Mouse (Mus musculus) left cerebral cortex, postnatal 10 days (tissue): ENCODE measurements around the gene 4930505A04Rik. TPM values are rescaled to one million over a fixed set of nuclear protein-coding genes. Genes with fewer than 3 reads are reported as not detected.
"Not testable (repeated sequence)": the region's sequence is repeated elsewhere in the genome, so short reads cannot be mapped to it uniquely, and the experiment has no call there.

Experiments
- DNase-seq, 2 experiments: peaks; one replicate each; pipeline ENCODE4 v3.0.0; 2021 to 2022; ENCODE audit warnings: low spot score in 2 of 2, mixed read lengths in 1 of 2; ENCODE audit errors: extremely low spot score in 1 of 2
- intact Hi-C: fragments of 180-260 bp; cut with DNase I; formaldehyde crosslinking; loops from one replicate; pipeline ENCODE4 v1.15.1; 2025
- total RNA-seq, 2 experiments: library from RNA; stranded (reverse); gene quantifications; 2 replicates each; pipeline ENCODE4 v1.2.3; 2021

4930505A04Rik gene
- total RNA-seq = 1 to 10 TPM; 1.0 to 1.3 TPM

- peak; percentile 87 to 93 for DNase-seq
- intact Hi-C loops = no loop called here
Measured at GRCm38 (mm10) chr11:30471751-30472593, at the start of gene 4930505A04Rik. Gene 4930505A04Rik (minus strand): TSS chr11:30471827.

- intact Hi-C loops = no loop called here
- DNase-seq = no peak
Measured at GRCm38 (mm10) chr11:30517133-30517532, 45.5 kb upstream of the 4930505A04Rik start.

- no peak for DNase-seq
- intact Hi-C loops = no loop called here
Measured at GRCm38 (mm10) chr11:30508178-30508577, 36.6 kb upstream of the 4930505A04Rik start.

GRCm38 (mm10) chr11:30498738-30499355, 27.2 kb upstream of the 4930505A04Rik start:
- DNase-seq = no peak
- intact Hi-C loops = no loop called here

GRCm38 (mm10) chr11:30497151-30497550, 25.5 kb upstream of the 4930505A04Rik start:
- intact Hi-C loops = no loop called here
- no peak for DNase-seq

- no peak for DNase-seq
- intact Hi-C loops = no loop called here
Measured at GRCm38 (mm10) chr11:30491515-30492260, 20.1 kb upstream of the 4930505A04Rik start.

GRCm38 (mm10) chr11:30488183-30488582, 16.6 kb upstream of the 4930505A04Rik start:
- intact Hi-C loops = no loop called here
- no peak for DNase-seq

GRCm38 (mm10) chr11:30483286-30483685, 11.7 kb upstream of the 4930505A04Rik start:
- no peak for DNase-seq
- intact Hi-C loops = no loop called here

- intact Hi-C loops = no loop called here
- DNase-seq = no peak
Measured at GRCm38 (mm10) chr11:30471187-30471586, 440 bp downstream of the 4930505A04Rik start.

- intact Hi-C loops = no loop called here
Measured at GRCm38 (mm10) chr11:30454331-30454730, 17.3 kb downstream of the 4930505A04Rik start.

GRCm38 (mm10) chr11:30448126-30448525, 23.5 kb downstream of the 4930505A04Rik start:
- intact Hi-C loops = no loop called here
- DNase-seq = no peak

More at GRCm38 (mm10) chr11:30454331-30454730, 17.3 kb downstream of the 4930505A04Rik start:
- no peak for DNase-seq

- intact Hi-C loops = no loop called here
- no peak for DNase-seq
Measured at GRCm38 (mm10) chr11:30447561-30447960, 24.1 kb downstream of the 4930505A04Rik start.

GRCm38 (mm10) chr11:30444192-30444905, 27.3 kb downstream of the 4930505A04Rik start:
- intact Hi-C loops, DNase-seq: not testable (repeated sequence)

- DNase-seq = no peak
- intact Hi-C loops = no loop called here
Measured at GRCm38 (mm10) chr11:30443746-30444145, 27.9 kb downstream of the 4930505A04Rik start.

- intact Hi-C loops = no loop called here
- no peak for DNase-seq
Measured at GRCm38 (mm10) chr11:30433256-30433950, 38.2 kb downstream of the 4930505A04Rik start.

GRCm38 (mm10) chr11:30405581-30405980, 66.0 kb downstream of the 4930505A04Rik start:
- DNase-seq = peak; percentile 13 to 91
- intact Hi-C loops = no loop called here

GRCm38 (mm10) chr11:30404619-30405200, 66.9 kb downstream of the 4930505A04Rik start:
- intact Hi-C loops = no loop called here

GRCm38 (mm10) chr11:30394351-30394750, 77.3 kb downstream of the 4930505A04Rik start:
- intact Hi-C loops = no loop called here
- no peak for DNase-seq

More at GRCm38 (mm10) chr11:30404619-30405200, 66.9 kb downstream of the 4930505A04Rik start:
- no peak for DNase-seq
